In genomic region chr7:137442951-137443350, GRCm38 (mm10) we compare ENCODE assay signal across 22 mouse cellular contexts. TPM values are rescaled to one million over a fixed set of nuclear protein-coding genes. Genes with fewer than 3 reads are reported as not detected.
A peak's percentile ranks its signal among the peaks of the same experiment; 100 is the strongest.
DNase-seq lines count a peak whose midpoint lies in the region; ATAC-seq and TF ChIP-seq lines count a peak whose summit lies in the region.
"Had no signal": no experiment of that assay in that cellular context is flagged by ENCODE, and none has a peak within 500 bp of the region (broad histone marks: within the 10 kb centered on the region; RNA-seq: fewer than 3 reads in every experiment).

No protein-coding gene starts in this region.

- WGBS in heart, embryonic 11.5 days (ENCODE audit: insufficient replicate concordance), result 94% methylated on average over 4 of the region's 4 CpGs
- WGBS in embryonic facial prominence, embryonic 15.5 days, result 64% methylated on average over 4 of the region's 4 CpGs
- 92% methylated on average over 4 of the region's 4 CpGs for WGBS in thymus, adult 2 months
- 94% methylated on average over 4 of the region's 4 CpGs for WGBS in intestine, postnatal 0 days

- peaks cover 6% of the 10 kb centered on the region; the same call in 1 of the 2 replicates for H3K4me1 ChIP-seq in heart, embryonic 11.5 days (ENCODE audit: control insufficient read depth, insufficient read depth, low read length)
- H3K4me1 ChIP-seq in embryonic facial prominence, embryonic 15.5 days, result peaks cover 24% of the 10 kb centered on the region
- H3K4me1 ChIP-seq in thymus, adult 2 months (replicated peaks; ENCODE audit: control insufficient read depth, insufficient read depth, low read length), result peaks cover 11% of the 10 kb centered on the region
- H3K4me1 ChIP-seq in intestine, postnatal 0 days (replicated peaks; ENCODE audit: control insufficient read depth, insufficient read depth, low read length), result no peaks in the 10 kb centered on the region; the same call in 1 of the 2 replicates

- no peaks in the 10 kb centered on the region for H3K27me3 ChIP-seq in heart, embryonic 11.5 days (ENCODE audit: control insufficient read depth, insufficient read depth, low read length)
- H3K27me3 ChIP-seq in embryonic facial prominence, embryonic 15.5 days, result no peaks in the 10 kb centered on the region
- H3K27me3 ChIP-seq in thymus, adult 2 months (ENCODE audit: control insufficient read depth, insufficient read depth, low read length), result no peaks in the 10 kb centered on the region
- no peaks in the 10 kb centered on the region for H3K27me3 ChIP-seq in intestine, postnatal 0 days (replicated peaks; ENCODE audit: control insufficient read depth, insufficient read depth, low read length)
- H3K27me3 ChIP-seq: forebrain, embryonic 15.5 days; limb, embryonic 12.5 days; lung, embryonic 15.5 days; midbrain, embryonic 12.5 days; Patski had no signal

- no peak overlapping the region for H3K4me3 ChIP-seq in heart, embryonic 11.5 days (ENCODE audit: low read depth, low read length)
- no peak overlapping the region for H3K4me3 ChIP-seq in embryonic facial prominence, embryonic 15.5 days (replicated peaks)
- no peak overlapping the region for H3K4me3 ChIP-seq in thymus, adult 2 months (ENCODE audit: control insufficient read depth, insufficient read depth, low read length)
- H3K4me3 ChIP-seq in intestine, postnatal 0 days (ENCODE audit: low read depth, low read length), result no peak overlapping the region
- H3K4me3 ChIP-seq: erythroblast, embryonic 14.5 days; forebrain, embryonic 15.5 days; limb, embryonic 12.5 days; lung, embryonic 15.5 days; midbrain, embryonic 12.5 days had no signal

- peak; percentile 14 for DNase-seq in adrenal gland, postnatal 10 days
- DNase-seq in adrenal gland, adult (ENCODE audit: inconsistent age in 2 of 2, low spot score in 1 of 2), result no peak
- DNase-seq in heart, adult 8-10 months (ENCODE audit: low spot score), result peak; percentile 57
- DNase-seq in heart, postnatal 10 days, result peak; percentile 29 to 43
- DNase-seq in thymus, adult 2 months, result no peak
- DNase-seq: cerebellum, adult 2 months; kidney, adult 11 months; retina, postnatal 1 day; thymus, adult 18-20 months had no signal

- intact Hi-C loops in heart, postnatal 10 days (cut with DNase I), result no loop called here

- H3K36me3 ChIP-seq in heart, embryonic 11.5 days (ENCODE audit: control insufficient read depth, insufficient read depth, low read length), result 0 out of 2 replicates have a peak, but pooled peaks cover 1% of the 10 kb centered on the region
- H3K36me3 ChIP-seq in embryonic facial prominence, embryonic 15.5 days, result peaks cover 21% of the 10 kb centered on the region; the same call in 1 of the 2 replicates
- no peaks in the 10 kb centered on the region for H3K36me3 ChIP-seq in thymus, adult 2 months (ENCODE audit: control insufficient read depth, insufficient read depth, low read length)
- peaks cover 4% of the 10 kb centered on the region; the same call in 1 of the 2 replicates for H3K36me3 ChIP-seq in intestine, postnatal 0 days (ENCODE audit: control insufficient read depth, insufficient read depth)

- ATAC-seq in heart, embryonic 11.5 days (replicated peaks; ENCODE audit: insufficient number of reproducible peaks, low FRiP score, low TSS enrichment), result no peak
- ATAC-seq in embryonic facial prominence, embryonic 15.5 days (ENCODE audit: insufficient number of reproducible peaks, low FRiP score, low TSS enrichment, low read depth), result no peak
- no peak for ATAC-seq in intestine, postnatal 0 days
- ATAC-seq: forebrain, embryonic 15.5 days; hindbrain, postnatal 0 days; Patski had no signal

- no peak for TF ChIP-seq CTCF in thymus, adult 2 months (IDR thresholded peaks at IDR 0.05; ENCODE audit: borderline replicate concordance, control insufficient read depth, extremely low read depth, insufficient read depth, low read length, poor library complexity)
- TF ChIP-seq CTCF in intestine, postnatal 0 days (IDR thresholded peaks at IDR 0.05; ENCODE audit: low read depth), result no peak

- no peak overlapping the region for H3K9ac ChIP-seq in heart, embryonic 11.5 days (ENCODE audit: low read depth, low read length)
- H3K9ac ChIP-seq in embryonic facial prominence, embryonic 15.5 days, result no peak overlapping the region
- H3K9ac ChIP-seq in intestine, postnatal 0 days (ENCODE audit: low read depth, low read length), result no peak overlapping the region
- H3K9ac ChIP-seq: forebrain, embryonic 15.5 days; limb, embryonic 12.5 days; liver, embryonic 14.5 days; lung, embryonic 15.5 days; midbrain, embryonic 12.5 days had no signal

- no peak overlapping the region for H3K27ac ChIP-seq in heart, embryonic 11.5 days (ENCODE audit: low read depth, low read length)
- 0 out of 2 replicates have a peak overlapping the region, but pooled peaks have one; percentile 48 for H3K27ac ChIP-seq in embryonic facial prominence, embryonic 15.5 days (replicated peaks)
- no peak overlapping the region for H3K27ac ChIP-seq in thymus, adult 2 months (ENCODE audit: control insufficient read depth, insufficient read depth, low read length)
- H3K27ac ChIP-seq in intestine, postnatal 0 days (ENCODE audit: low read depth, low read length), result no peak overlapping the region
- H3K27ac ChIP-seq: forebrain, embryonic 15.5 days; hindbrain, postnatal 0 days; kidney, postnatal 0 days; limb, embryonic 12.5 days; liver, embryonic 14.5 days; lung, embryonic 15.5 days; macrophage; midbrain, embryonic 12.5 days had no signal

- no peak overlapping the region for H3K4me2 ChIP-seq in heart, embryonic 11.5 days
- H3K4me2 ChIP-seq in embryonic facial prominence, embryonic 15.5 days (replicated peaks), result no peak overlapping the region
- H3K4me2 ChIP-seq in intestine, postnatal 0 days (replicated peaks; ENCODE audit: low read depth), result no peak overlapping the region
- H3K4me2 ChIP-seq: forebrain, embryonic 15.5 days; limb, embryonic 12.5 days; lung, embryonic 15.5 days; midbrain, embryonic 12.5 days had no signal

- H3K9me3 ChIP-seq in heart, embryonic 11.5 days (replicated peaks; ENCODE audit: control insufficient read depth, low read length), result no peaks in the 10 kb centered on the region
- H3K9me3 ChIP-seq in embryonic facial prominence, embryonic 15.5 days (replicated peaks), result no peaks in the 10 kb centered on the region
- no peaks in the 10 kb centered on the region for H3K9me3 ChIP-seq in intestine, postnatal 0 days (ENCODE audit: control insufficient read depth)
- H3K9me3 ChIP-seq: forebrain, embryonic 15.5 days; limb, embryonic 12.5 days; lung, embryonic 15.5 days; midbrain, embryonic 12.5 days had no signal

- TF ChIP-seq POLR2A in thymus, adult 2 months (IDR thresholded peaks at IDR 0.05; ENCODE audit: control insufficient read depth, extremely low read depth, insufficient read depth, low read length, poor library complexity), result no peak

RNA-seq across cellular contexts. Expression of gene Glrx3, which starts 5.5 kb away (rescaled TPM):
- 100 to 1,000 TPM; 119 to 129 TPM for total RNA-seq in adrenal gland, postnatal 10 days (2021)
- total RNA-seq in heart, adult 8-10 months (2022), result 100 to 1,000 TPM; 139 to 161 (median 149) TPM
- polyA plus RNA-seq in heart, embryonic 11.5 days (2014; fragmentation: Nextera tagmentation; extraction: Ambion mirVana), result 202 and 211 TPM in 2 replicates
- polyA plus RNA-seq in embryonic facial prominence, embryonic 15.5 days (2015; fragmentation: Nextera tagmentation; extraction: Ambion mirVana), result 209 and 212 TPM in 2 replicates
- total RNA-seq in heart, postnatal 10 days (2021), result 100 to 1,000 TPM; 117 to 128 TPM
- polyA plus RNA-seq in thymus, adult 2 months (2012; rRNA removed), result 39.1 and 48.2 TPM in 2 replicates
- polyA plus RNA-seq in intestine, postnatal 0 days (2015; fragmentation: Nextera tagmentation; extraction: Ambion mirVana), result 127 and 129 TPM in 2 replicates

RNA-seq across cellular contexts. Expression of gene 9430038I01Rik, which starts 32.4 kb away (rescaled TPM):
- 10 to 100 TPM in 1 of 2 experiments, 1 to 10 TPM in 1; 9.3 to 10.6 TPM for total RNA-seq in adrenal gland, postnatal 10 days (2021)
- total RNA-seq in heart, adult 8-10 months (2022), result 1 to 10 TPM; 7.8 to 10.0 (median 8.8) TPM
- 17.4 TPM in 2 replicates for polyA plus RNA-seq in heart, embryonic 11.5 days (2014; fragmentation: Nextera tagmentation; extraction: Ambion mirVana)
- 21.7 and 22.4 TPM in 2 replicates for polyA plus RNA-seq in embryonic facial prominence, embryonic 15.5 days (2015; fragmentation: Nextera tagmentation; extraction: Ambion mirVana)
- 1 to 10 TPM; 8.6 to 9.2 TPM for total RNA-seq in heart, postnatal 10 days (2021)
- polyA plus RNA-seq in thymus, adult 2 months (2012; rRNA removed), result 3.8 and 7.2 TPM in 2 replicates
- 28.3 and 29.8 TPM in 2 replicates for polyA plus RNA-seq in intestine, postnatal 0 days (2015; fragmentation: Nextera tagmentation; extraction: Ambion mirVana)

Comparison
In these comparisons a context has a peak if more than half of its experiments do, and no peak if none do; other contexts are left out.
1. DNase-seq: peak in adrenal gland, postnatal 10 days (single experiment), heart, adult 8-10 months (single experiment) and heart, postnatal 10 days (2 of 2); none in adrenal gland, adult (0 of 2) and thymus, adult 2 months (single experiment).